Mouse (Mus musculus) regulatory T cell (primary cell): ENCODE measurements around the gene Nras.

Source experiments
- in situ Hi-C: fragments of 300-600 bp; cut with MboI, MseI; formaldehyde crosslinking; loops from one replicate; pipeline ENCODE4 v1.15.1; 2025; ENCODE audit warnings: high pct_unique_total_duplicates

Nras gene

GRCm38 (mm10) chr3:103091753-103092152, 33.7 kb downstream of the Nras start:
- in situ Hi-C loops = loop anchor here (5.0 kb wide), 1 partner anchor 91 kb away; no protein-coding TSS in a partner anchor

GRCm38 (mm10) chr3:103098662-103099061, 40.6 kb downstream of the Nras start:
- in situ Hi-C loops = no loop called here

- in situ Hi-C loops = no loop called here
These were observed 41.6 kb downstream of the Nras start for GRCm38 (mm10) chr3:103099667-103100066.

- in situ Hi-C loops = no loop called here
These were observed 42.6 kb downstream of the Nras start for GRCm38 (mm10) chr3:103100735-103101134.

- in situ Hi-C loops = no loop called here
These were observed 43.1 kb downstream of the Nras start for GRCm38 (mm10) chr3:103101194-103101593.

- in situ Hi-C loops = no loop called here
These were observed 43.8 kb downstream of the Nras start for GRCm38 (mm10) chr3:103101909-103102308.

GRCm38 (mm10) chr3:103102454-103103390, 44.6 kb downstream of the Nras start, which contains the start of gene Dennd2c:
Dennd2c (plus strand) TSS chr3:103102604.
- in situ Hi-C loops = no loop called here

GRCm38 (mm10) chr3:103107565-103108240, 49.6 kb downstream of the Nras start:
- in situ Hi-C loops = loop anchor here (5.0 kb wide), 2 partner anchors 60 to 90 kb away; no protein-coding TSS in a partner anchor

GRCm38 (mm10) chr3:103112216-103112615, 54.1 kb downstream of the Nras start:
- in situ Hi-C loops = no loop called here
